Mouse (Mus musculus): Measurements from ENCODE around the gene Ptpre. TPM values are rescaled to one million over a fixed set of nuclear protein-coding genes. Genes with fewer than 3 reads are reported as not detected.

Gene Ptpre
- polyA plus RNA-seq, 1 experiment: 6.7 TPM

- TF ChIP-seq CTCF (IDR thresholded peaks at IDR 0.05; ENCODE audit: borderline replicate concordance, extremely low read depth, insufficient read depth, insufficient read length) (no peak), POLR2A (IDR thresholded peaks at IDR 0.05; ENCODE audit: borderline replicate concordance, extremely low read depth, insufficient read depth, insufficient read length, poor library complexity, severe bottlenecking) (no peak)
- no peak for DNase-seq (ENCODE audit: low read depth)
Measured at GRCm38 (mm10) chr7:135581128-135581527, 43.8 kb downstream of the Ptpre start.

GRCm38 (mm10) chr7:135585125-135585687, 47.9 kb downstream of the Ptpre start:
- DNase-seq (ENCODE audit: low read depth): no peak
- TF ChIP-seq POLR2A (IDR thresholded peaks at IDR 0.05; ENCODE audit: borderline replicate concordance, extremely low read depth, insufficient read depth, insufficient read length, poor library complexity, severe bottlenecking) (no peak), CTCF (IDR thresholded peaks at IDR 0.05; ENCODE audit: borderline replicate concordance, extremely low read depth, insufficient read depth, insufficient read length) (no peak)

DNA sequence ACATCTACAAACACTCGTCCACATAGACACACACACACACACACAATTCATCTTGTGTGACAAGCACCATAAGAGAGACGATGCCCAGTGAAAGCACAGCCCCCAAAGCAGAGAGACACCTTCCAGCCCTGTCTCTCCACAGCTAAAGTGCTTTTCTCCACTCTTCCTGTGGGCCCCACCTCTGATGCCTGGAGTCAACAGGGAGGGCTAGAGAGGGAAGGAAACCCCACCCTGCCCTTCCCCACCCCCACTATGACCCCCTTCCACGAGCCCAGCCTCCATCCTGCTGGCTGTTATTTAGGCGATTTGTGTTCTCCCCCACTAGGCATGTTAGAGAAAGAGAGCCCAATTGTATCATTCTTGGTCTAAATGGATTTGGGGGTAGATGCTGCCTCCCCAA, 49.1 kb downstream of the Ptpre start:
- TF ChIP-seq POLR2A (IDR thresholded peaks at IDR 0.05; ENCODE audit: borderline replicate concordance, extremely low read depth, insufficient read depth, insufficient read length, poor library complexity, severe bottlenecking): no peak
- TF ChIP-seq CTCF (IDR thresholded peaks at IDR 0.05; ENCODE audit: borderline replicate concordance, extremely low read depth, insufficient read depth, insufficient read length): no peak
- no peak for DNase-seq (ENCODE audit: low read depth)

GRCm38 (mm10) chr7:135587821-135588575, 50.7 kb downstream of the Ptpre start:
- peak; percentile 28 for DNase-seq (ENCODE audit: low read depth)

GRCm38 (mm10) chr7:135588620-135589309, 51.5 kb downstream of the Ptpre start:
- TF ChIP-seq POLR2A (IDR thresholded peaks at IDR 0.05; ENCODE audit: borderline replicate concordance, extremely low read depth, insufficient read depth, insufficient read length, poor library complexity, severe bottlenecking) (no peak), CTCF (IDR thresholded peaks at IDR 0.05; ENCODE audit: borderline replicate concordance, extremely low read depth, insufficient read depth, insufficient read length) (no peak)

More at GRCm38 (mm10) chr7:135587821-135588575, 50.7 kb downstream of the Ptpre start:
- no peak for TF ChIP-seq POLR2A (IDR thresholded peaks at IDR 0.05; ENCODE audit: borderline replicate concordance, extremely low read depth, insufficient read depth, insufficient read length, poor library complexity, severe bottlenecking)

GRCm38 (mm10) chr7:135591461-135591860, 54.2 kb downstream of the Ptpre start:
- no peak for DNase-seq (ENCODE audit: low read depth)
- no peak for TF ChIP-seq CTCF (IDR thresholded peaks at IDR 0.05; ENCODE audit: borderline replicate concordance, extremely low read depth, insufficient read depth, insufficient read length)
- TF ChIP-seq POLR2A (IDR thresholded peaks at IDR 0.05; ENCODE audit: borderline replicate concordance, extremely low read depth, insufficient read depth, insufficient read length, poor library complexity, severe bottlenecking): no peak

More at GRCm38 (mm10) chr7:135588620-135589309, 51.5 kb downstream of the Ptpre start:
- no peak for DNase-seq (ENCODE audit: low read depth)

GRCm38 (mm10) chr7:135593286-135593685, 56.0 kb downstream of the Ptpre start:
- no peak for DNase-seq (ENCODE audit: low read depth)
- TF ChIP-seq CTCF (IDR thresholded peaks at IDR 0.05; ENCODE audit: borderline replicate concordance, extremely low read depth, insufficient read depth, insufficient read length): no peak
- no peak for TF ChIP-seq POLR2A (IDR thresholded peaks at IDR 0.05; ENCODE audit: borderline replicate concordance, extremely low read depth, insufficient read depth, insufficient read length, poor library complexity, severe bottlenecking)

GRCm38 (mm10) chr7:135593825-135594224, 56.5 kb downstream of the Ptpre start:
- no peak for DNase-seq (ENCODE audit: low read depth)
- no peak for TF ChIP-seq POLR2A (IDR thresholded peaks at IDR 0.05; ENCODE audit: borderline replicate concordance, extremely low read depth, insufficient read depth, insufficient read length, poor library complexity, severe bottlenecking)
- TF ChIP-seq CTCF (IDR thresholded peaks at IDR 0.05; ENCODE audit: borderline replicate concordance, extremely low read depth, insufficient read depth, insufficient read length): no peak

GRCm38 (mm10) chr7:135594676-135595075, 57.4 kb downstream of the Ptpre start:
- no peak for TF ChIP-seq POLR2A (IDR thresholded peaks at IDR 0.05; ENCODE audit: borderline replicate concordance, extremely low read depth, insufficient read depth, insufficient read length, poor library complexity, severe bottlenecking)
- DNase-seq (ENCODE audit: low read depth): no peak

GRCm38 (mm10) chr7:135595640-135596174, 58.4 kb downstream of the Ptpre start:
- TF ChIP-seq POLR2A (IDR thresholded peaks at IDR 0.05; ENCODE audit: borderline replicate concordance, extremely low read depth, insufficient read depth, insufficient read length, poor library complexity, severe bottlenecking) (no peak), CTCF (IDR thresholded peaks at IDR 0.05; ENCODE audit: borderline replicate concordance, extremely low read depth, insufficient read depth, insufficient read length) (no peak)
- DNase-seq (ENCODE audit: low read depth): no peak

- peak; percentile 74 for DNase-seq (ENCODE audit: low read depth)
- TF ChIP-seq CTCF (IDR thresholded peaks at IDR 0.05; ENCODE audit: borderline replicate concordance, extremely low read depth, insufficient read depth, insufficient read length) (no peak), POLR2A (IDR thresholded peaks at IDR 0.05; ENCODE audit: borderline replicate concordance, extremely low read depth, insufficient read depth, insufficient read length, poor library complexity, severe bottlenecking) (no peak)
Measured at GRCm38 (mm10) chr7:135597006-135597405, 59.7 kb downstream of the Ptpre start.

Measured in brain, embryonic 14.5 days (tissue).